Mouse (Mus musculus): Measurements from ENCODE around the gene Mfng. TPM values are rescaled to one million over a fixed set of nuclear protein-coding genes. Genes with fewer than 3 reads are reported as not detected.

Gene Mfng
- 10 to 100 TPM; 11.2 to 11.8 TPM for total RNA-seq (2021)

- intact Hi-C loops (cut with DNase I), result no loop called here
- DNase-seq, result peak; percentile 73 to 75
Measured at GRCm38 (mm10) chr15:78773290-78773729, at the start of gene Mfng. Gene Mfng (minus strand): TSS chr15:78773475.

GRCm38 (mm10) chr15:78816074-78816391 lies 42.8 kb upstream of the Mfng start:
- no peak for DNase-seq
- intact Hi-C loops (cut with DNase I), result loop anchor here (5.0 kb wide), 1 partner anchor 36 kb away; no protein-coding TSS in a partner anchor

- no peak for DNase-seq
- intact Hi-C loops (cut with DNase I), result loop anchor here (5.0 kb wide), 1 partner anchor 37 kb away; no protein-coding TSS in a partner anchor
Measured at GRCm38 (mm10) chr15:78815314-78816073, 42.2 kb upstream of the Mfng start.

- no peak for DNase-seq
- intact Hi-C loops (cut with DNase I), result no loop called here
Measured at GRCm38 (mm10) chr15:78813603-78814002, 40.3 kb upstream of the Mfng start.

- DNase-seq, result no peak
Measured at GRCm38 (mm10) chr15:78810146-78810545, 36.9 kb upstream of the Mfng start.

GRCm38 (mm10) chr15:78809739-78810138 lies 36.5 kb upstream of the Mfng start:
- no peak for DNase-seq
- intact Hi-C loops (cut with DNase I), result no loop called here

More at GRCm38 (mm10) chr15:78810146-78810545, 36.9 kb upstream of the Mfng start:
- intact Hi-C loops (cut with DNase I), result no loop called here

GRCm38 (mm10) chr15:78808980-78809379 lies 35.7 kb upstream of the Mfng start:
- intact Hi-C loops (cut with DNase I), result no loop called here
- no peak for DNase-seq

GRCm38 (mm10) chr15:78807141-78807540 lies 33.9 kb upstream of the Mfng start:
- DNase-seq, result no peak
- intact Hi-C loops (cut with DNase I), result no loop called here

GRCm38 (mm10) chr15:78806614-78807013 lies 33.3 kb upstream of the Mfng start:
- intact Hi-C loops (cut with DNase I), result no loop called here
- no peak for DNase-seq

- intact Hi-C loops (cut with DNase I), result no loop called here
- DNase-seq, result no peak
Measured at GRCm38 (mm10) chr15:78805351-78805750, 32.1 kb upstream of the Mfng start.

GRCm38 (mm10) chr15:78804326-78804725 lies 31.1 kb upstream of the Mfng start:
- intact Hi-C loops (cut with DNase I), result no loop called here
- DNase-seq, result peak in 1 of 2 experiments; percentile 39

- intact Hi-C loops (cut with DNase I), result loop anchor here (2.0 kb wide), 1 partner anchor 17 kb away; no protein-coding TSS in a partner anchor
- DNase-seq, result peak; percentile 67 to 70
Measured at GRCm38 (mm10) chr15:78803499-78803900, 30.2 kb upstream of the Mfng start.

- intact Hi-C loops (cut with DNase I), result loop anchor here (1.0 to 2.0 kb wide), 2 partner anchors 16 to 45 kb away; no protein-coding TSS in a partner anchor
- DNase-seq, result peak; percentile 77 to 81
Measured at GRCm38 (mm10) chr15:78802776-78803391, 29.6 kb upstream of the Mfng start, which contains the start of gene Card10. Gene Card10 (minus strand): TSS chr15:78803042.

- intact Hi-C loops (cut with DNase I), result loop anchor here (1.0 to 2.0 kb wide), 2 partner anchors 15 to 46 kb away; no protein-coding TSS in a partner anchor
- peak; percentile 51 to 60 for DNase-seq
Measured at GRCm38 (mm10) chr15:78801971-78802741, 28.9 kb upstream of the Mfng start.

- peak in 1 of 2 experiments; percentile 4 for DNase-seq
- intact Hi-C loops (cut with DNase I), result no loop called here
Measured at GRCm38 (mm10) chr15:78801571-78801970, 28.3 kb upstream of the Mfng start.

GRCm38 (mm10) chr15:78799029-78799428 lies 25.8 kb upstream of the Mfng start:
- intact Hi-C loops (cut with DNase I), result no loop called here
- peak in 1 of 2 experiments; percentile 20 for DNase-seq

- no peak for DNase-seq
- intact Hi-C loops (cut with DNase I), result no loop called here
Measured at GRCm38 (mm10) chr15:78797060-78797329, 23.7 kb upstream of the Mfng start.

- intact Hi-C loops (cut with DNase I), result no loop called here
- peak; percentile 64 to 67 for DNase-seq
Measured at GRCm38 (mm10) chr15:78796196-78797059, 23.2 kb upstream of the Mfng start.

- DNase-seq, result no peak
- intact Hi-C loops (cut with DNase I), result no loop called here
Measured at GRCm38 (mm10) chr15:78790990-78791389, 17.7 kb upstream of the Mfng start.

- intact Hi-C loops (cut with DNase I), result no loop called here
- peak; percentile 58 to 63 for DNase-seq
Measured at GRCm38 (mm10) chr15:78790451-78790850, 17.2 kb upstream of the Mfng start.
